Mouse (Mus musculus): ENCODE data around the gene Arhgap24. TPM values are rescaled to one million over a fixed set of nuclear protein-coding genes. Genes with fewer than 3 reads are reported as not detected.

The Arhgap24 gene
- polyA plus RNA-seq, 1 experiment from 2014 or later = 10.0 TPM

DNA sequence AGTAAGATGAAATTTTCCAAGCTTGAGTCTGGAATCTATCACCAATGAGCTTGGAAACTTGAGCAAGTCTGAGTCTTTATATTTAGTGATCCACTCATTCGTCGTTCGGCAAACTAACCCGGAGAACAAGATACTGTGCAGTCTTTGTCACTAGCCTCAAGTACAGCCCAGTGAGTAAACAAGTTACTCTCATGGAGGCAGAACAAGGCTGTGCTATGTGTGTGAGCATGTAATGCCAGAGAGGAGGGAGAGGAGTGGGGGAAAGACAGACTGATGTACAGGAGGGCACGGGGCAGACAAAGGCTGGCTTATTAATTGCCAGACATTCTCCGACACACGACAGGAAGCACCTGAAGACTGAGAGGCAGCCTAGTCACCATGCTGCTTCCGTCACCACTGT is 97.2 kb downstream of the Arhgap24 start:
- WGBS = 71% methylated on average over 8 of the region's 8 CpGs
- H3K4me1 ChIP-seq (replicated peaks) = no peaks in the 10 kb centered on the region
- H3K27me3 ChIP-seq (replicated peaks) = no peaks in the 10 kb centered on the region
- H3K27ac ChIP-seq (ENCODE audit: poor library complexity, severe bottlenecking) = no peak overlapping the region
- no peak overlapping the region for H3K4me3 ChIP-seq
- no peak overlapping the region for H3K4me2 ChIP-seq
- ATAC-seq (ENCODE audit: insufficient number of reproducible peaks, low FRiP score) = no peak
- H3K36me3 ChIP-seq = no peaks in the 10 kb centered on the region
- no peaks in the 10 kb centered on the region; the same call in 1 of the 2 replicates for H3K9me3 ChIP-seq (replicated peaks)
- H3K9ac ChIP-seq = no peak overlapping the region

GRCm38 (mm10) chr5:102582864-102583410 is 101.7 kb downstream of the Arhgap24 start:
- Histone ChIP-seq H3K9ac (no peak overlapping the region), H3K4me1 (replicated peaks) (no peaks in the 10 kb centered on the region), H3K36me3 (no peaks in the 10 kb centered on the region), H3K9me3 (replicated peaks) (no peaks in the 10 kb centered on the region), H3K27ac (ENCODE audit: poor library complexity, severe bottlenecking) (no peak overlapping the region), H3K4me2 (no peak overlapping the region), H3K27me3 (replicated peaks) (no peaks in the 10 kb centered on the region), H3K4me3 (no peak overlapping the region)
- ATAC-seq (ENCODE audit: insufficient number of reproducible peaks, low FRiP score) = no peak
- 75% methylated on average over 6 of the region's 6 CpGs for WGBS

GRCm38 (mm10) chr5:102591422-102591821 is 110.2 kb downstream of the Arhgap24 start:
- H3K9me3 ChIP-seq (replicated peaks) = no peaks in the 10 kb centered on the region
- H3K36me3 ChIP-seq = no peaks in the 10 kb centered on the region
- H3K4me2 ChIP-seq = no peak overlapping the region
- no peaks in the 10 kb centered on the region for H3K27me3 ChIP-seq (replicated peaks)
- no peak for ATAC-seq (ENCODE audit: insufficient number of reproducible peaks, low FRiP score)
- no peak overlapping the region for H3K27ac ChIP-seq (ENCODE audit: poor library complexity, severe bottlenecking)
- no peak overlapping the region for H3K9ac ChIP-seq
- H3K4me3 ChIP-seq = no peak overlapping the region
- H3K4me1 ChIP-seq (replicated peaks) = no peaks in the 10 kb centered on the region
- 86% methylated on average over 1 of the region's 1 CpGs for WGBS

GRCm38 (mm10) chr5:102593058-102593457 is 111.9 kb downstream of the Arhgap24 start:
- H3K9me3 ChIP-seq (replicated peaks) = no peaks in the 10 kb centered on the region
- H3K9ac ChIP-seq = no peak overlapping the region
- ATAC-seq (ENCODE audit: insufficient number of reproducible peaks, low FRiP score) = no peak
- H3K4me3 ChIP-seq = no peak overlapping the region
- H3K4me1 ChIP-seq (replicated peaks) = no peaks in the 10 kb centered on the region
- no peak overlapping the region for H3K27ac ChIP-seq (ENCODE audit: poor library complexity, severe bottlenecking)
- H3K4me2 ChIP-seq = no peak overlapping the region
- no peaks in the 10 kb centered on the region for H3K27me3 ChIP-seq (replicated peaks)
- WGBS = 77% methylated on average over 2 of the region's 2 CpGs
- H3K36me3 ChIP-seq = no peaks in the 10 kb centered on the region

- no peak for ATAC-seq (ENCODE audit: insufficient number of reproducible peaks, low FRiP score)
- no peak overlapping the region for H3K4me2 ChIP-seq
- H3K27ac ChIP-seq (ENCODE audit: poor library complexity, severe bottlenecking) = no peak overlapping the region
- no peaks in the 10 kb centered on the region for H3K9me3 ChIP-seq (replicated peaks)
- no peaks in the 10 kb centered on the region for H3K36me3 ChIP-seq
- H3K9ac ChIP-seq = no peak overlapping the region
- WGBS = 81% methylated on average over 1 of the region's 1 CpGs
- no peaks in the 10 kb centered on the region for H3K4me1 ChIP-seq (replicated peaks)
- H3K27me3 ChIP-seq (replicated peaks) = no peaks in the 10 kb centered on the region
- no peak overlapping the region for H3K4me3 ChIP-seq
These were observed 117.9 kb downstream of the Arhgap24 start for GRCm38 (mm10) chr5:102599102-102599501.

GRCm38 (mm10) chr5:102613571-102613970 is 132.4 kb downstream of the Arhgap24 start:
- no peak for ATAC-seq (ENCODE audit: insufficient number of reproducible peaks, low FRiP score)

DNA sequence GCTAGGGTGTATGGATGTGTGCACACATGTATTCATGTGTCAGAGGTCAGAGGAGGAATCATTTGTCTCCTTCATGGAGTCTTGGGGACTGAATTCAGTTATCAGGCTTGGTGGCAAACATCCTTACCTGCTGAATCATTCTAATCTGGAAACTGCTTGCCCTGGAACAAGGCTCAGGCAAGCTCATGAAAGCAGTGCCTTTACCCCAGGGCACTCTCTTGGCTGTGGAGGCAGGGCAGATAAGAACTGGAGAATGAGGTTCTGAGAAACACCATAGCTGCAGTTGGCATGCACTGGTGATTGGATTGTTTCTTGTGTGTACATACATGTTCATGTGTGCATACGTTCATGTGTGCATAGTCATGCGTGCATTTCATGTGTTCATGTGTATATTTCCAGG is 132.9 kb downstream of the Arhgap24 start:
- no peaks in the 10 kb centered on the region for H3K36me3 ChIP-seq
- WGBS = 85% methylated on average over 2 of the region's 2 CpGs
- H3K27ac ChIP-seq (ENCODE audit: poor library complexity, severe bottlenecking) = no peak overlapping the region
- ATAC-seq (ENCODE audit: insufficient number of reproducible peaks, low FRiP score) = no peak
- no peak overlapping the region for H3K4me3 ChIP-seq
- H3K4me1 ChIP-seq (replicated peaks) = 0 out of 2 replicates have a peak, but pooled peaks cover 4% of the 10 kb centered on the region
- no peaks in the 10 kb centered on the region for H3K9me3 ChIP-seq (replicated peaks)
- H3K9ac ChIP-seq = no peak overlapping the region
- H3K27me3 ChIP-seq (replicated peaks) = no peaks in the 10 kb centered on the region
- H3K4me2 ChIP-seq = no peak overlapping the region

More at GRCm38 (mm10) chr5:102613571-102613970, 132.4 kb downstream of the Arhgap24 start:
- Histone ChIP-seq H3K4me3 (no peak overlapping the region), H3K4me2 (no peak overlapping the region), H3K9ac (no peak overlapping the region), H3K9me3 (replicated peaks) (no peaks in the 10 kb centered on the region), H3K27me3 (replicated peaks) (no peaks in the 10 kb centered on the region), H3K27ac (ENCODE audit: poor library complexity, severe bottlenecking) (no peak overlapping the region), H3K4me1 (replicated peaks) (0 out of 2 replicates have a peak, but pooled peaks cover 4% of the 10 kb centered on the region), H3K36me3 (no peaks in the 10 kb centered on the region)
- WGBS = 76% methylated on average over 3 of the region's 3 CpGs

GRCm38 (mm10) chr5:102615249-102615648 is 134.1 kb downstream of the Arhgap24 start:
- Histone ChIP-seq H3K4me3 (no peak overlapping the region), H3K27me3 (replicated peaks) (no peaks in the 10 kb centered on the region), H3K9ac (no peak overlapping the region), H3K36me3 (no peaks in the 10 kb centered on the region), H3K4me2 (no peak overlapping the region), H3K27ac (ENCODE audit: poor library complexity, severe bottlenecking) (no peak overlapping the region), H3K9me3 (replicated peaks) (no peaks in the 10 kb centered on the region; the same call in 1 of the 2 replicates), H3K4me1 (replicated peaks) (0 out of 2 replicates have a peak, but pooled peaks cover 4% of the 10 kb centered on the region)
- no peak for ATAC-seq (ENCODE audit: insufficient number of reproducible peaks, low FRiP score)
- 87% methylated on average over 6 of the region's 6 CpGs for WGBS

DNA sequence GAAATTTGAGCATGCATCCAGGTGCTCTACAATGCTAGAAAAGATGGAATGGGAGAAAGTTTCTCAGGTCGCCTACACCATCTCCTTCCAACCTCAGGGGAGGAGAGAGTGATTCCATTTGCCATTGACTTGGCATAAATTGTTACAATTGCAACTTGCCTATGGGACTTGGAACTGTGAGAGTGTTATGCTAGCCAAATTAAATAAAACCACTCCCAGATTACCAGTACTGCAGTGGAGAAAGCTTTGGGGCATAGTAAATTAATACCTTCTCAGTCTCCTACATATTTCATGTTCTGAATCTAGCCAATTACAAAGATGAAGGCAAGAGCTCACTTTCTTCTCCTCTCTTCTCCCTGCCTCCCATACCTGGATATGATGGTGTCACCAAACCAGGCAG is 139.8 kb downstream of the Arhgap24 start:
- H3K4me1 ChIP-seq (replicated peaks) = no peaks in the 10 kb centered on the region
- 67% methylated on average over 1 of the region's 1 CpGs for WGBS
- H3K27me3 ChIP-seq (replicated peaks) = 0 out of 2 replicates have a peak, but pooled peaks cover 4% of the 10 kb centered on the region
- no peak overlapping the region for H3K9ac ChIP-seq
- no peak overlapping the region for H3K4me3 ChIP-seq
- no peak overlapping the region for H3K27ac ChIP-seq (ENCODE audit: poor library complexity, severe bottlenecking)
- H3K4me2 ChIP-seq = no peak overlapping the region
- no peaks in the 10 kb centered on the region; the same call in 1 of the 2 replicates for H3K9me3 ChIP-seq (replicated peaks)
- no peak for ATAC-seq (ENCODE audit: insufficient number of reproducible peaks, low FRiP score)
- H3K36me3 ChIP-seq = no peaks in the 10 kb centered on the region

GRCm38 (mm10) chr5:102623807-102624435 is 142.7 kb downstream of the Arhgap24 start:
- 0 out of 2 replicates have a peak, but pooled peaks cover 4% of the 10 kb centered on the region for H3K27me3 ChIP-seq (replicated peaks)
- 76% methylated on average over 3 of the region's 3 CpGs for WGBS
- H3K9ac ChIP-seq = no peak overlapping the region
- no peak overlapping the region for H3K27ac ChIP-seq (ENCODE audit: poor library complexity, severe bottlenecking)
- no peaks in the 10 kb centered on the region; the same call in 1 of the 2 replicates for H3K9me3 ChIP-seq (replicated peaks)
- no peak for ATAC-seq (ENCODE audit: insufficient number of reproducible peaks, low FRiP score)
- no peak overlapping the region for H3K4me3 ChIP-seq
- H3K4me2 ChIP-seq = no peak overlapping the region
- no peaks in the 10 kb centered on the region for H3K36me3 ChIP-seq
- H3K4me1 ChIP-seq (replicated peaks) = peaks cover 3% of the 10 kb centered on the region; the same call in 1 of the 2 replicates

GRCm38 (mm10) chr5:102626671-102627070 is 145.5 kb downstream of the Arhgap24 start:
- no peak for ATAC-seq (ENCODE audit: insufficient number of reproducible peaks, low FRiP score)
- 36% methylated on average over 2 of the region's 2 CpGs for WGBS
- Histone ChIP-seq H3K4me3 (no peak overlapping the region), H3K9me3 (replicated peaks) (no peaks in the 10 kb centered on the region), H3K9ac (no peak overlapping the region), H3K27me3 (replicated peaks) (no peaks in the 10 kb centered on the region), H3K36me3 (no peaks in the 10 kb centered on the region), H3K4me2 (no peak overlapping the region), H3K4me1 (replicated peaks) (peaks cover 3% of the 10 kb centered on the region; the same call in 1 of the 2 replicates), H3K27ac (ENCODE audit: poor library complexity, severe bottlenecking) (no peak overlapping the region)
